Mouse (Mus musculus): ENCODE measurements around the gene Gatc. TPM values are rescaled to one million over a fixed set of nuclear protein-coding genes. Genes with fewer than 3 reads are reported as not detected.

Gene Gatc
- polyA plus RNA-seq, 1 experiment: 32.8 TPM

GRCm38 (mm10) chr5:115362819-115363714 lies 22.1 kb upstream of the Gatc start:
- no peak for DNase-seq
- H3K27ac ChIP-seq (ENCODE audit: insufficient read depth, low read length): no peak overlapping the region
- no peak overlapping the region for H3K4me3 ChIP-seq (replicated peaks; ENCODE audit: insufficient read depth, low read depth, low read length)
- WGBS: 29% methylated on average over 19 of the region's 19 CpGs
- no peak for TF ChIP-seq POLR2A (IDR thresholded peaks at IDR 0.05; ENCODE audit: borderline replicate concordance, insufficient read depth, low read length)
- TF ChIP-seq CTCF (IDR thresholded peaks at IDR 0.05; ENCODE audit: borderline replicate concordance, insufficient read depth, low read depth, low read length): no peak
- no peaks in the 10 kb centered on the region for H3K4me1 ChIP-seq (ENCODE audit: control insufficient read depth, insufficient read depth, low read length)
- H3K27me3 ChIP-seq (ENCODE audit: control insufficient read depth, insufficient read depth, low read length): no peaks in the 10 kb centered on the region

- WGBS: 23% methylated on average over 7 of the region's 7 CpGs
- DNase-seq: no peak
- Histone ChIP-seq H3K27ac (ENCODE audit: insufficient read depth, low read length) (no peak overlapping the region), H3K27me3 (ENCODE audit: control insufficient read depth, insufficient read depth, low read length) (no peaks in the 10 kb centered on the region), H3K4me1 (ENCODE audit: control insufficient read depth, insufficient read depth, low read length) (no peaks in the 10 kb centered on the region), H3K4me3 (replicated peaks; ENCODE audit: insufficient read depth, low read depth, low read length) (no peak overlapping the region)
- TF ChIP-seq POLR2A (IDR thresholded peaks at IDR 0.05; ENCODE audit: borderline replicate concordance, insufficient read depth, low read length) (no peak), CTCF (IDR thresholded peaks at IDR 0.05; ENCODE audit: borderline replicate concordance, insufficient read depth, low read depth, low read length) (no peak)
Observed at GRCm38 (mm10) chr5:115362216-115362615, 21.2 kb upstream of the Gatc start.

GRCm38 (mm10) chr5:115359851-115360372 lies 18.9 kb upstream of the Gatc start:
- no peak for DNase-seq
- H3K4me3 ChIP-seq (replicated peaks; ENCODE audit: insufficient read depth, low read depth, low read length): no peak overlapping the region
- 80% methylated on average over 5 of the region's 5 CpGs for WGBS
- no peak for TF ChIP-seq POLR2A (IDR thresholded peaks at IDR 0.05; ENCODE audit: borderline replicate concordance, insufficient read depth, low read length)
- no peak for TF ChIP-seq CTCF (IDR thresholded peaks at IDR 0.05; ENCODE audit: borderline replicate concordance, insufficient read depth, low read depth, low read length)
- H3K27ac ChIP-seq (ENCODE audit: insufficient read depth, low read length): no peak overlapping the region
- no peaks in the 10 kb centered on the region for H3K4me1 ChIP-seq (ENCODE audit: control insufficient read depth, insufficient read depth, low read length)
- no peaks in the 10 kb centered on the region for H3K27me3 ChIP-seq (ENCODE audit: control insufficient read depth, insufficient read depth, low read length)

- 82% methylated on average over 8 of the region's 8 CpGs for WGBS
- no peak for TF ChIP-seq CTCF (IDR thresholded peaks at IDR 0.05; ENCODE audit: borderline replicate concordance, insufficient read depth, low read depth, low read length)
- TF ChIP-seq POLR2A (IDR thresholded peaks at IDR 0.05; ENCODE audit: borderline replicate concordance, insufficient read depth, low read length): no peak
- Histone ChIP-seq H3K4me3 (replicated peaks; ENCODE audit: insufficient read depth, low read depth, low read length) (no peak overlapping the region), H3K27me3 (ENCODE audit: control insufficient read depth, insufficient read depth, low read length) (no peaks in the 10 kb centered on the region), H3K27ac (ENCODE audit: insufficient read depth, low read length) (no peak overlapping the region), H3K4me1 (ENCODE audit: control insufficient read depth, insufficient read depth, low read length) (no peaks in the 10 kb centered on the region)
- no peak for DNase-seq
Observed at GRCm38 (mm10) chr5:115359438-115359837, 18.5 kb upstream of the Gatc start.

- peak; percentile 94 for TF ChIP-seq CTCF (IDR thresholded peaks at IDR 0.05; ENCODE audit: borderline replicate concordance, insufficient read depth, low read depth, low read length)
- no peak for TF ChIP-seq POLR2A (IDR thresholded peaks at IDR 0.05; ENCODE audit: borderline replicate concordance, insufficient read depth, low read length)
- Histone ChIP-seq H3K4me1 (ENCODE audit: control insufficient read depth, insufficient read depth, low read length) (no peaks in the 10 kb centered on the region), H3K27ac (ENCODE audit: insufficient read depth, low read length) (no peak overlapping the region), H3K27me3 (ENCODE audit: control insufficient read depth, insufficient read depth, low read length) (no peaks in the 10 kb centered on the region), H3K4me3 (replicated peaks; ENCODE audit: insufficient read depth, low read depth, low read length) (no peak overlapping the region)
- peak; percentile 73 to 88 for DNase-seq
- WGBS: 5% methylated on average over 12 of the region's 12 CpGs
Observed at GRCm38 (mm10) chr5:115358872-115359271, 17.9 kb upstream of the Gatc start.

- Histone ChIP-seq H3K27ac (ENCODE audit: insufficient read depth, low read length) (no peak overlapping the region), H3K4me3 (replicated peaks; ENCODE audit: insufficient read depth, low read depth, low read length) (no peak overlapping the region), H3K4me1 (ENCODE audit: control insufficient read depth, insufficient read depth, low read length) (no peaks in the 10 kb centered on the region), H3K27me3 (ENCODE audit: control insufficient read depth, insufficient read depth, low read length) (no peaks in the 10 kb centered on the region)
- DNase-seq: no peak
- WGBS: 63% methylated on average over 13 of the region's 13 CpGs
- TF ChIP-seq CTCF (IDR thresholded peaks at IDR 0.05; ENCODE audit: borderline replicate concordance, insufficient read depth, low read depth, low read length) (no peak), POLR2A (IDR thresholded peaks at IDR 0.05; ENCODE audit: borderline replicate concordance, insufficient read depth, low read length) (no peak)
Observed at GRCm38 (mm10) chr5:115355070-115355469, 14.1 kb upstream of the Gatc start.

- no peaks in the 10 kb centered on the region for H3K27me3 ChIP-seq (ENCODE audit: control insufficient read depth, insufficient read depth, low read length)
- WGBS: 79% methylated on average over 5 of the region's 5 CpGs
- TF ChIP-seq POLR2A (IDR thresholded peaks at IDR 0.05; ENCODE audit: borderline replicate concordance, insufficient read depth, low read length) (no peak), CTCF (IDR thresholded peaks at IDR 0.05; ENCODE audit: borderline replicate concordance, insufficient read depth, low read depth, low read length) (no peak)
- H3K4me1 ChIP-seq (ENCODE audit: control insufficient read depth, insufficient read depth, low read length): peaks cover 4% of the 10 kb centered on the region; the same call in 1 of the 2 replicates
- no peak for DNase-seq
- no peak overlapping the region for H3K4me3 ChIP-seq (replicated peaks; ENCODE audit: insufficient read depth, low read depth, low read length)
- H3K27ac ChIP-seq (ENCODE audit: insufficient read depth, low read length): no peak overlapping the region
Observed at GRCm38 (mm10) chr5:115351348-115351747, 10.4 kb upstream of the Gatc start.

- Histone ChIP-seq H3K27me3 (ENCODE audit: control insufficient read depth, insufficient read depth, low read length) (no peaks in the 10 kb centered on the region), H3K4me1 (ENCODE audit: control insufficient read depth, insufficient read depth, low read length) (peaks cover 4% of the 10 kb centered on the region; the same call in 1 of the 2 replicates), H3K27ac (ENCODE audit: insufficient read depth, low read length) (peak overlapping the region; percentile 71), H3K4me3 (replicated peaks; ENCODE audit: insufficient read depth, low read depth, low read length) (peak overlapping the region; percentile 99)
- TF ChIP-seq POLR2A (IDR thresholded peaks at IDR 0.05; ENCODE audit: borderline replicate concordance, insufficient read depth, low read length): no peak
- TF ChIP-seq CTCF (IDR thresholded peaks at IDR 0.05; ENCODE audit: borderline replicate concordance, insufficient read depth, low read depth, low read length): no peak
- no peak for DNase-seq
- WGBS: under 1% methylated on average over 18 of the region's 18 CpGs
Observed at GRCm38 (mm10) chr5:115349225-115349555, 8.2 kb upstream of the Gatc start.
